Mouse (Mus musculus): ENCODE measurements around the gene 1700017B05Rik. TPM values are rescaled to one million over a fixed set of nuclear protein-coding genes. Genes with fewer than 3 reads are reported as not detected.
"Not testable (repeated sequence)": the region's sequence is repeated elsewhere in the genome, so short reads cannot be mapped to it uniquely, and the experiment has no call there.

The 1700017B05Rik gene
- 8.1 and 10.3 TPM in 2 replicates for polyA plus RNA-seq (2012; rRNA removed)
- 12.6 and 13.3 TPM in 2 replicates for polyA plus RNA-seq (2014; fragmentation: Nextera tagmentation; extraction: Ambion mirVana)

DNA sequence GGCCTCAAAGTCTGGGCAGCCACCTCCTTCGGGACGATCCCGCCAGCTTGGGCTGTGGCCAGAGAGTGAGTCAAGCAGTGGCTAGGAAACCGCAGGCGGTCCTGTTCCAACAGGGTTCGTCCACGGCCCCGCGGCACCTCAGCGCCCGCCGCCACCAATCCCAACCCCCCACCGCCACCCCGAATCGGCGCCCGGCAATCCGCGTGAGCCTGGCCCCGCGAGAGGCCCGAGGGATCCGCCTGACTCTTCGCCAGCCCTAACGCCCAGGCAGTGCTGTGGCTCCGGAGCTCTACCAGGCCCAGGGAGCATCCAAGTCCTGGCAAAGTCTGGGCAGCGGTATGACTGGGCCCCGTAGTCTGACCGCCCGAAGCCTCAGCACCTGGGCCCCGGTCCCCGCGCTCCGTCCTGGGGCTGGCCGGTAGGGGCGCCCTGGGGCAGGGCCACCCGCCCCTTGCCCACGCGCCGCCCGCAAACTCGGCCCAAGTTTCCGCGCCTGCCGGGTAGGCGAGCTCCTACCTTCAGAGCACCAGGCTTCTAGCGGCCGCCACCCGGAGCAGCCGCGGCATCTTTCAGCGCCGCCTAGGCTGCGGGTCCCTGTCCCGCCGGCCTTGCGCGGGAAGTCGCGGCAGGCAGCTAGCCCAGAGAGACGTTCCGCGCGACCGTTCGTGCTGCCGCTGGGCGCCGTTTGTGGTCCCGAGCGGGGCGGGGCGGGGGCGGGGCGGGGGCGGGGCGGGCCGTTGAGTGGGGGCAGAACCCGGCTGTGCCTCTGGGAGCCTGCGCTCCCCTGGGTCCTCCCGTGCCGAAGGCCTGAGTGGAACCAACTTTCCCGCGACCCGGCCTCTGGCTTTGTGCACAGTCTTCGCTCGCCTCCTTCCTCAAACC, at the start of gene 1700017B05Rik:
Gene 1700017B05Rik, minus strand, starts transcription at position 700 of the 882 bp plus-strand sequence.
- H3K9me3 ChIP-seq (ENCODE audit: control insufficient read depth, low read length): no peaks in the 10 kb centered on the region
- H3K36me3 ChIP-seq (replicated peaks; ENCODE audit: control insufficient read depth, insufficient read depth, low read depth): peaks cover 19% of the 10 kb centered on the region
- ATAC-seq (ENCODE audit: insufficient read depth) (peak; percentile 87), DNase-seq (ENCODE audit: low read depth in 3 of 3, low spot score in 3 of 3) (peak; percentile 45 to 58 (median 50))
- peak within 1 kb of the TSS; percentile 78 for H3K4me2 ChIP-seq (ENCODE audit: low read depth)
- H3K9ac ChIP-seq (replicated peaks): peak within 1 kb of the TSS; percentile 94
- peak within 1 kb of the TSS; percentile 85 to 91 for H3K4me3 ChIP-seq (ENCODE audit: insufficient read depth in 1 of 2, low read depth in 2 of 2, low read length in 2 of 2)
- peaks cover 16 to 21% of the 10 kb centered on the region in 2 experiments for H3K4me1 ChIP-seq (replicated peaks; ENCODE audit: control insufficient read depth in 2 of 2, insufficient read depth in 2 of 2, low read length in 1 of 2)
- H3K27me3 ChIP-seq (ENCODE audit: control insufficient read depth, insufficient read depth, low read length): no peaks in the 10 kb centered on the region; the same call in 1 of the 2 replicates
- WGBS (ENCODE audit: insufficient replicate concordance): under 1% methylated on average over 84 of the region's 87 CpGs
- H3K27ac ChIP-seq: peak within 1 kb of the TSS; percentile 65
- peak; percentile 68 for TF ChIP-seq CTCF (IDR thresholded peaks at IDR 0.05; ENCODE audit: low read depth)
- no peak for TF ChIP-seq EP300 (IDR thresholded peaks at IDR 0.05; ENCODE audit: low read depth)

DNA sequence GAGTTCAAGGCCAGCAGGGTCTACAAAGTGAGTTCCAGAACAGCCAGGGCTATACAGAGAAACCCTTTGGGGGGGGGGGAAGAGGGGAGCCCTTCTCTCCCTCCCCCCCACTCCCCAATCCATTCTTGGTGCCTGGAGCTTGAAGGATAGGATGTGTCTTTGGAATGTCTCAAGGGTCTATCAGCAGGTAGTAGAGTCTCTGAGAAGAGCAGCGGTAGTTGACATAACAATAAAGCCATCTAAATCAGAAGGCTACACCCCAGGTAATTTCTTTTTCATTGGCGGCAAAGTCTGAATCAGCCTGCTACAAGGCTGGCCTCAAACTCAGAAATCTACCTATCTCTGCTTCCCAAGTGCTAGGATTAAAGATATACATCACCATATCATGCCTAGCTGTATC, 48.5 kb upstream of the 1700017B05Rik start:
- no peak for TF ChIP-seq CTCF (IDR thresholded peaks at IDR 0.05; ENCODE audit: low read depth)
- no peak for TF ChIP-seq EP300 (IDR thresholded peaks at IDR 0.05; ENCODE audit: low read depth)
- WGBS (ENCODE audit: insufficient replicate concordance): 85% methylated on average over 2 of the region's 2 CpGs

DNA sequence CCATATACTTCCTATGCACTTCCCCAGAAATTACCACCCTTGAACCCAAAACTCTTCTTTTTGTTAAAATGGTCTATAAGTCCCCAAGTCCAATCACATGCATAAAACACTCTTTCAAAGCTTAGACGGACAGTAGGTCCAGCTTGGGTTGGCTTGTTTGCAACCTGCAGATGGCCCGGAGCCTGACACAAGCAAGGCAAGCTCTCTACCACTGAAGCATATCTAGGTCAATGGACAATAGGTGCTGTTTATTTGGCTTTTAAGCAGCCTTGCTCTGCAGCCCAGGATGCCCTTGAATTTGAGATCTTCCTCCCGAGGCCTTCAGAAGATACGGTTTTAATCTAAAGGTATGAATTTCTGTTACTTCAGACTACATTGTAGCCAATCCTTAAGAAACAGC, 46.9 kb upstream of the 1700017B05Rik start:
- no peak for ATAC-seq (ENCODE audit: insufficient read depth)
- H3K9ac ChIP-seq (replicated peaks): no peak overlapping the region

More for the DNA sequence above, 48.5 kb upstream of the 1700017B05Rik start:
- no peak overlapping the region for H3K27ac ChIP-seq
- no peak overlapping the region for H3K4me3 ChIP-seq (ENCODE audit: insufficient read depth in 1 of 2, low read depth in 2 of 2, low read length in 2 of 2)
- no peak for ATAC-seq (ENCODE audit: insufficient read depth)
- DNase-seq (ENCODE audit: low read depth in 3 of 3, low spot score in 3 of 3): no peak
- H3K4me2 ChIP-seq (ENCODE audit: low read depth): no peak overlapping the region
- H3K36me3 ChIP-seq (replicated peaks; ENCODE audit: control insufficient read depth, insufficient read depth, low read depth): no peaks in the 10 kb centered on the region
- H3K4me1 ChIP-seq (replicated peaks; ENCODE audit: control insufficient read depth in 2 of 2, insufficient read depth in 2 of 2, low read length in 1 of 2): peaks cover 5 to 7% of the 10 kb centered on the region in 2 experiments
- H3K9ac ChIP-seq (replicated peaks): no peak overlapping the region
- no peaks in the 10 kb centered on the region for H3K27me3 ChIP-seq (ENCODE audit: control insufficient read depth, insufficient read depth, low read length)
- H3K9me3 ChIP-seq (ENCODE audit: control insufficient read depth, low read length): no peaks in the 10 kb centered on the region

DNA sequence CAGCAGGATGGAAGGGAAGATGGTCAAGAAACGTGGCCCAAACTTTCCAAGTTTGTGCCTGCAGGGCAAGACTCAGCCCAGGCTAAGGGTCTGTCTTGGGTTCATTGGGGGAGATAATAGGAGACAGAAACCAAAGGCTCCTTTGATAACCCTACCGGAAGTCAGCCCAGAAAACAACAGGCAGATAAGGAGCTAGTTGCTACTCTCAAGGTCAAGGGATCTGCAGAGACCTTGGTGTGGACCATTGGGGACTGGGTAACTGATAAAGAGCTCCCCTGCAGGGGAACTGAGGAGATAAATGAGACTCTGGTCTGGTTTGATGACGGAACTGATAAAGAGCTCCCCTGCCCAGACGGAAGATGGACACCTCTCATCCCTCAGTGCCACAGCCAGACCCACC, 45.0 kb upstream of the 1700017B05Rik start:
- DNase-seq (ENCODE audit: low read depth in 3 of 3, low spot score in 3 of 3) (peak in 1 of 3 experiments; percentile 40), ATAC-seq (ENCODE audit: insufficient read depth) (peak; percentile 29; the same call in 1 of the 2 replicates)
- Histone ChIP-seq H3K27me3 (ENCODE audit: control insufficient read depth, insufficient read depth, low read length) (no peaks in the 10 kb centered on the region), H3K4me1 (replicated peaks; ENCODE audit: control insufficient read depth in 2 of 2, insufficient read depth in 2 of 2, low read length in 1 of 2) (peaks cover 23 to 32% of the 10 kb centered on the region in 2 experiments), H3K36me3 (replicated peaks; ENCODE audit: control insufficient read depth, insufficient read depth, low read depth) (no peaks in the 10 kb centered on the region), H3K4me2 (ENCODE audit: low read depth) (no peak overlapping the region), H3K9ac (replicated peaks) (no peak overlapping the region; the same call in 1 of the 2 replicates), H3K4me3 (ENCODE audit: insufficient read depth in 1 of 2, low read depth in 2 of 2, low read length in 2 of 2) (no peak overlapping the region), H3K9me3 (ENCODE audit: control insufficient read depth, low read length) (no peaks in the 10 kb centered on the region), H3K27ac (no peak overlapping the region)
- TF ChIP-seq EP300 (IDR thresholded peaks at IDR 0.05; ENCODE audit: low read depth) (peak; percentile 19; the same call in 1 of the 2 replicates), CTCF (IDR thresholded peaks at IDR 0.05; ENCODE audit: low read depth) (no peak)
- 16% methylated on average over 4 of the region's 4 CpGs for WGBS (ENCODE audit: insufficient replicate concordance)

More for the DNA sequence above, 46.9 kb upstream of the 1700017B05Rik start:
- 74% methylated on average over 4 of the region's 4 CpGs for WGBS (ENCODE audit: insufficient replicate concordance)
- H3K9me3 ChIP-seq (ENCODE audit: control insufficient read depth, low read length): no peaks in the 10 kb centered on the region
- H3K4me3 ChIP-seq (ENCODE audit: insufficient read depth in 1 of 2, low read depth in 2 of 2, low read length in 2 of 2): no peak overlapping the region
- no peak overlapping the region for H3K27ac ChIP-seq
- H3K36me3 ChIP-seq (replicated peaks; ENCODE audit: control insufficient read depth, insufficient read depth, low read depth): no peaks in the 10 kb centered on the region
- no peak for DNase-seq (ENCODE audit: low read depth in 3 of 3, low spot score in 3 of 3)
- no peak overlapping the region for H3K4me2 ChIP-seq (ENCODE audit: low read depth)
- no peak for TF ChIP-seq EP300 (IDR thresholded peaks at IDR 0.05; ENCODE audit: low read depth)
- TF ChIP-seq CTCF (IDR thresholded peaks at IDR 0.05; ENCODE audit: low read depth): no peak
- H3K27me3 ChIP-seq (ENCODE audit: control insufficient read depth, insufficient read depth, low read length): no peaks in the 10 kb centered on the region
- H3K4me1 ChIP-seq (replicated peaks; ENCODE audit: control insufficient read depth in 2 of 2, insufficient read depth in 2 of 2, low read length in 1 of 2): peaks cover 8 to 15% of the 10 kb centered on the region in 2 experiments

DNA sequence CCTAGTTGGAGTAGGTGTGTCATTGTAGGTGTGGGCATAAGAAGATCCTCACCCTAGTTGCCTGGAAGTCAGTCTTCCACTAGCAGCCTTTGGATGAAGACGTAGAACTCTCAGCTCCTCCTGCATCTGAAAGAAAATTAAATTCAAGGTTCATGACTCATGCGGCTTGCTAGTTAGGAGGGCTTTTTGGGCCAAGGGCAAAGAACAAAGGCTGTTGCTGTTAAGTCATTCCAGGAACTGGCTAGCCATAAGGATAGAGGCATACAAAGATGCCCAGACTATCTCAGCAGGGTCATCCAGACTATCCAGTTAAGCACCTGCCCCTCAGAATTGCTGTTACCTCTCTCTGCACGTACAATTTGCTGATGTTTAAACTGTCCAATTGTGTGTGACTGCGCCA, 42.3 kb upstream of the 1700017B05Rik start:
- 91% methylated on average over 4 of the region's 4 CpGs for WGBS (ENCODE audit: insufficient replicate concordance)
- not testable (repeated sequence) for H3K9ac ChIP-seq (replicated peaks); H3K9me3 ChIP-seq (ENCODE audit: control insufficient read depth, low read length); H3K36me3 ChIP-seq (replicated peaks; ENCODE audit: control insufficient read depth, insufficient read depth, low read depth); H3K4me3 ChIP-seq (ENCODE audit: insufficient read depth in 1 of 2, low read depth in 2 of 2, low read length in 2 of 2); H3K4me2 ChIP-seq (ENCODE audit: low read depth); H3K27me3 ChIP-seq (ENCODE audit: control insufficient read depth, insufficient read depth, low read length); ATAC-seq (ENCODE audit: insufficient read depth); DNase-seq (ENCODE audit: low read depth in 3 of 3, low spot score in 3 of 3); H3K27ac ChIP-seq
- H3K4me1 ChIP-seq (replicated peaks; ENCODE audit: control insufficient read depth in 2 of 2, insufficient read depth in 2 of 2, low read length in 1 of 2): peaks cover 49 to 58% of the 10 kb centered on the region in 2 experiments

Measured in liver, embryonic 14.5 days (tissue).